Mouse (Mus musculus) mouse embryonic stem cell (cell line): ENCODE results near the gene Cep131.

Source experiments
- in situ Hi-C, 2 experiments: fragments of 300-500 bp; cut with MboI; formaldehyde crosslinking; loops; 1 replicate in 1 of 2; 3 replicates in 1 of 2; pipeline ENCODE4 v1.14.3; 2019 to 2020; ENCODE audit warnings: low sequenced_read_pairs in 2 of 2, low pct_unique_long_range_greater_than_20kb in 1 of 2, mixed read lengths in 1 of 2; ENCODE audit not compliant: unreplicated experiment in 1 of 2

Cep131 gene

DNA sequence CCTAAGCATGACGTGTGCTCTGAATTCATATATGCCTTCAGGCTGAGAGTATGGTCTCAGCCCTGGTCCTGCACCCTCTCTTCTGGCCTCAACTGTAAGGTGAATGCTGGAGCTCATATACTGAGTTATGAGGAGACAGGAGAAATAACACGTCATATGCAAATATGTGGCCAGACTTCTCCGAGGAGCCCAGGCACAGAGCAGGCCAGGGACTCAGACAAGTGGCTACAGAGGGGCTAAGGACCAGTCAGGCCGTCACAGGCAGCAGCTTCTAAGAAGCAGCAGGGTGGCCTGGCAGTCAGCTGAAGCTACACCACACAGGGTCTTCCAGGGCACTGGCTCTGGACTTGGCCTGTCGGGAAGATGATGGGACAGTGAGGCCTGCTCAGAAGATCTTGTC lies 23.3 kb downstream of the Cep131 start:
- in situ Hi-C loops, result no loop called here

GRCm38 (mm10) chr11:120060634-120061033 lies 26.0 kb downstream of the Cep131 start:
- in situ Hi-C loops, result no loop called here

- in situ Hi-C loops, result no loop called here
Observed at GRCm38 (mm10) chr11:120055953-120056732, 30.5 kb downstream of the Cep131 start.

- in situ Hi-C loops, result no loop called here
Observed at GRCm38 (mm10) chr11:120053846-120054245, 32.8 kb downstream of the Cep131 start.

DNA sequence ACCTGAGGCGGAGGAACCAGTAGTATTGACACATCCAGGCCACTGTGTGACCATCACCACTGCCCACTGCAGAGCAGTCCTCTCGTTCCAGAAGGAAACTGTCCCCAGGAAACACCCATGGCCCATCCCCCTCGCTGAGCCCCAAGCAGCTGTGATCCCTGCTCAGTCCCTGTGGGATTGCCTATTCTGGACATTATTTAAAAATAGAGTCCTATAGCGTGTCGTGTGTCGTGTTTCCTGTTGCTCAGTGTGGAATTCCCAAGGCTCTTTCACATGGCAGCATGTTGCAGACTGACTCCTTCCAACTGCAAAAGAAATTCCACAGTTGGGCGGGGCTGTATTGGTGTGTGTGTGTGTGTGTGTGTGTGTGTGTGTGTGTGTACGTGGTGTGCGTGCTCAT lies 34.4 kb downstream of the Cep131 start:
- in situ Hi-C loops, result no loop called here

- in situ Hi-C loops, result no loop called here
Observed at GRCm38 (mm10) chr11:120051124-120051811, 35.4 kb downstream of the Cep131 start.

GRCm38 (mm10) chr11:120049067-120049466 lies 37.6 kb downstream of the Cep131 start:
- in situ Hi-C loops, result no loop called here

DNA sequence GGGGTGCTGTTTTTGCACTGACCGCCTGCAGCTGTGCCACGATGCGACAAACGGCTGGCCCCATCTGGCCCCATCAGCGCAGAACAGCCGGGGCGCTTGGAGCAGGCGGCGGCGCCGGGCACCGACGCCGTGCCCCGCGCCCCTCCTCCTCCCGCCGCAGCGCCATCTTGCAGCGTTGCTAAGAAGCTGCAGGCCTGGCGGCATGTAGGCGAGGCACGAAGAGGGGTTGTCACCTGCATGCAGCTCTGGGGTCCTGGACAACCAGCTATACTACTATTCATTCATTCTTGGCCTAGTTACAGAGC lies 38.4 kb downstream of the Cep131 start:
- in situ Hi-C loops, result no loop called here

DNA sequence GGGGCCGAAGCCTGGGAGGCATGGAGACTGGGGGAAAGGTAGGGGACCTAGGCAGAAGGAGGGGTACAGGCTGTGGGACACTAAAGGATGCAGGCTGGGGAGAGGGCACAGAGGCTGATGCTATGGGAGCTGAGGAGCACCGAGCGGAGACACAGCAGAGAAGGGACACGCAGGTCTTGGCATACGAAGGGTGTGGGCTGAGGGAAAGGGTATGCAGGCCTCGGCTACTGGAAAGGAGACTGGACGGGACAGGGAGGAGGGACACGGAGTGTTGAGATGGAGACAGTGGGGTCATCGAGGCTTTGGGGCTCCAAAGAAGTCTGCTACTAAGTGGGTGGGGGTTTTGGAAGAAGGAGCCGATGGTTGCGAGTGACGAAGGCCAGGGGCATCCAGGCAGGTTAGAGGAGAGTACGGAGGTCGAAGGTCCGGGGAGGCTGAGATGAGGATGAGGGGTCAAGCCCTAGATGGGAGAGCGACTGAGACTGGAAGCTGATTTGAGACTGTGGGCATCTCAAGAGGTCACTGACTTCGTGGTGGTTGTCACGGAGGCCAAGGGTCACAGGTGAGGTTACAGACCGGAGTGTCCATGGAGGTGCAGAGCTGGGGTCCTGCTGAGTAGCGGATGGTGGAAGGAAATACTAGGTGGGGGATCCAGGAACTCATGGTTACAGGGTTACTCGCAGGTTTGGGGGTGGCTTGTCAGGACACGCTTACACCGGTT lies 38.9 kb downstream of the Cep131 start:
- in situ Hi-C loops, result no loop called here

DNA sequence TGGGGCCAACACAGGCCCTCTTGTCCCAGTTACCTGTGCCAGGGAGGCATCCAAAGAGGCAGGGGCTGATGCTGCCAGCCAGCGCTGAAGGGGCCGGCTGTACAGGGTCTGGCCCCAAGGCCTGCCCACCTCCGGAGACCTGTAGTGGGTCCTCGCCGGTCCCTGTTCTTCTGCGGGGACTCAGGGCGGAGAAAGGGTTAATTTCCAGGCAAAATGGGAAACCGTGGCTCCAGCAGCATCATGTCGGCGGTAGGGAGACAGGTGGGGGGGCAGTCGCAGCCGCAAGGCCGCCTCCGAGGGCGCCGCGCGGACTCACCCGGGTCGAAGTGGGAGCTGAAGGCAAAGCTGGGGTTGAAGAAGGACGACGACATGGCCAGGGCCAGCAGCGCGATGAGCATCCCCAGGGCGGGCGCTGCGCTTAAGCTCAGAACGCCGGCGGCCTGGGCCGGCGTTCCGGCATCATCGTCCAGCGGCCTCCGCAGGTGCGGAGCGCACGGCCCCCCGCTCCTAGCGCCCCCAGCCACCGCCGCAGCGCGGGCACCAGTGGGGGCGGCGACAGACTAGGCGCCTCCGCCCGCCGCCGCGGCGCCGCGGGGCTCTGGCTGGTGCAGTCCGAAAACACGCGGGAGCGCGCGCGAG lies 40.0 kb downstream of the Cep131 start, which contains the start of gene Aatk:
Gene Aatk (minus strand): TSS at position 615 of the 639 bp plus-strand sequence.
- in situ Hi-C loops, result no loop called here

DNA sequence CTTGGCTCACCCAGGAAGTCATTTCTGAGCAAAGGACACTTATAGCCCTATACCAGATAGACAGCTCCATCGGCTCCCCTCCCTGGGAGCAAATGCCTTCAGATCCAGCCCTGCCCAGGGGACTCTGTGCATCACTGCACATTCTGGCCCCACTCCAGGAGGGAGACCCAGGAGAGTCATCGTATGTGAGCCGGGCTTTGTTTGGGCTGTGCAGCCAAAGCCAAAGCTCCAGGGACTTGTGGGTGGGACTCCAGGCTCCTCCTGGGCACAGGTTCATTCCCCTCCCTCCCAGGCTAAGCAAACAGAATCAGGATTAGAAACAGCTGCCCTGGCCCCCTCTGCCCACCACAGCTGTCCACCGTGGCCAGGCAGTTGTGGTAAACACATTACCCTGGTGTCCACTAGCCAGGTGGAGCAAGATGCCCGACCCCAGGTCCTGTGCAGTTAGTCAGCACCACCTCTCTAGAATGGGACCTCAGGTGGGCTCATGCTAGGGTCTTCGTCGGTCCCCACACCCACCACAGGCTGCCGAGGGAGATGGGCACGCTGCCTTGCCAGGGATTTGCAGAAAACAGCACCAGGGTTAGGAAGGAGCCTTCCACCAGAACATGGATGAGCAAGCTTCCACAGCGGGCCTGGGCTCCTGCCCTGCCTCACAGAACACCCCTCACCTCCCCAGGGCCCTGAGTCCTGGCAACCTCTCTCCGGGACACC lies 40.6 kb downstream of the Cep131 start:
- in situ Hi-C loops, result no loop called here

DNA sequence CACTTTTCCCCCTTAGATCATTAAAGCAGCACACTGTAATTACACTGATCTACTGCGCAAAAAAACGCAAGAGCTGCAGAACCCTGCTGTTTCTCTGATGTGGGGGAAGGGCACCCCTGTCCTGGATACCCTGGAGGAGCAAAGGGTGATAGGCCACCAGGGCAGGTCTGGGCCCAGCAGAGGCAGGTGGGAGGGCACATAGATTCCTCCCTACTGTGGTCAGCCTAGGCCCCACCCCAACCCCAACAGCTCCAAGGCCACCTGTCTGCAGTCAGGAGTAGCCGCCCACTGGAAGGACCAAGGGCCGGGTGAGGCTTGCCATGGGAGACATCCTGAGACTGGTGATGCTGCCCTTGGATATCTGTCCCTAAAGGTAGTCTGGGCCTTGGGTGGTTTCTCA lies 41.3 kb downstream of the Cep131 start:
- in situ Hi-C loops, result no loop called here

DNA sequence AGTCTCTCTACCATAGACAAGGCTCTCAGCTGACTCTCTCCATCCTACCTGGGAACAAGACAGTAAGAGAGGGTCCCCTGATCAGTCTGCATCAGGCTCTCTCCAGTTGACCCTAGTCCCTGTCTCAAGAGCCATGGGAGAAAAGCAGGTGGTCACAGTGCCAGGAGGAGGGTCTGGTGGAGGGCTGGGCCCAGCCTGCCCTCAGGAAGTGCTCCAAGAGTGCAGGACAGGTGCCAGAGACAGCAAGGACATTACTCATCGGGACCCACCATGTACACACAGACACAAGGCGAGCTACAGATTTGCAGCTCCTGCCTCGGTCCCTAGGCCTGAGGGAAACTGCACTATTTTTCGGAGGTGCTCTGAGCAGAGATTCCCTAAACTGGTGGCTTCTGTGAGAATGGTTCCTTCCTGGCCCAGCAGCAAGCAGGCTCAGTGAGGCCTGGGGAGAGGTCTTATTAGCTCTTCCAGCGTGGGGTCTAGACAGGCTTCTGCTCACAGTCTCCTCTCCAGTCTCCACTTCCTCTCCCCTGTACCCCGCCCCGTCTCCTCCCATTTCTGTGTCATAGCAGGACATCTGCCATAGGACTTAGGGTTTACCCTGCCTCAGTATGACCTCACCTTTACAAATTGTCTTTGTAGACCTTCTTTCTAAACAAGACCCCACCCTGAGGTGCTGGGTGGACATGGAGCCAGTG lies 44.3 kb downstream of the Cep131 start:
- in situ Hi-C loops, result no loop called here

- in situ Hi-C loops, result no loop called here
Observed at GRCm38 (mm10) chr11:120041191-120042123, 45.2 kb downstream of the Cep131 start.

DNA sequence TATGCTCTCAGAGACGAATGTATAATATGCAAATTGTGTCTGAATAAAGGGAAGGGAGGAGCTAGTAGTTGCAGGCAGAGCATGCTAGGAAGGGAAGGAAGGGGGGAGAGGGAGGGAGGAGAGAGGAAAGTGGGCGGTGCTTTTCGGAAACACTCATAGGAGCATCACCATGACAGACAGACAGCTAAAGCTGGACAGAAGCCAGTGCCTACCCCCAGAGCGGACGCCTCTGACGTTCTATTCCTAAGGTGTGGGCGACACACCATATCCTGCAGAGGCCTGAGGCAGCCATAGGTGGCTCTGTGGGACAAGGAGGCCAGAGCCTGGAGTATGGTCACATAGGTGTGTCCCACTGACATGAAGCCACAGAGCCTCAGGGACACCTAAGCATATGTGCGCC lies 46.2 kb downstream of the Cep131 start:
- in situ Hi-C loops, result no loop called here

DNA sequence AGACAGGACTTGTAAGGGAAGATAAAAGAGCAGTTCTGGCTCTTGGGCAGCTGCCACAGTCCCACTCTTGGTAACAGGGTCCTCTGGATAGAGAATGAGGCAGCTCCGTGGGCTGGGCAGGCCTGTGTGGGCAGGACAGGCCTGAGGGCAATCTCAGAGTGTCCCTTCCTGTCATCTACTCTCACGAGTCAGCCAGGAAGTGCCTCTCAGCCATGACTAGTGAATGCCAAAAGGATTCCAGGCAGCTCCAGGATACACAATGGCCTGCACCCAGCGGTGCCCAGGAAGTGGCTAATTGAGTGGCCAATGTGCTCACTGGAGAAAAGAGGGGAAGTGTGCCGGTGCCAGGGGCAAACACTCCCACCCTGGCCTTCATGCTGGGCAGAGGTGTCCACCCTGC lies 47.0 kb downstream of the Cep131 start:
- in situ Hi-C loops, result no loop called here

DNA sequence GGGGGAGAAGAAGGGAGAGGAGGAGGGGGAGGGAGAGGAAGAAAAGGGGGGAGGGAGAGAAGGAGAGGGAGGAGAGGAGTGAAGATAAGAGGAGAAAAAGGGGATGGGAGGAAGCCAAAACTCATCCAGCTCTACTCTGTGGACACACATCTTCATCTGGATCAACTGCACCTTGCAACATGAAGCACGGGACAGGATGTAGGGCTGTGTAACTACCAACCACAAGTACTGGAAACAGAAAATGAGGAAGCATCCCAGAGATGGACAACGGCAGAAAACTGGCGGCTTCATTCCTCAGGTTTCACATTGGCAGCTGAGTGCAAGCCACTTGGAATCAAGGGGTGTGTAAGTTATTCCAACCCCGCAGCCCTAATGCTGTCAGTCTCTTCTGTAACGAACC lies 51.9 kb downstream of the Cep131 start:
- in situ Hi-C loops, result no loop called here
